Mouse (Mus musculus): Measurements from ENCODE around the gene Ttc30a2.

Ttc30a2 gene

GRCm38 (mm10) chr2:75929786-75930444 lies 48.1 kb downstream of the Ttc30a2 start:
- CTCF ChIA-PET = interaction anchor here (0.6 kb wide), 1 partner anchor 192 kb away, joined by 7 read pairs; no protein-coding TSS in a partner anchor

- CTCF ChIA-PET = interaction anchor here (0.6 kb wide), 1 partner anchor 191 kb away, joined by 7 read pairs; no protein-coding TSS in a partner anchor
Measured at GRCm38 (mm10) chr2:75929141-75929540, 48.8 kb downstream of the Ttc30a2 start.

GRCm38 (mm10) chr2:75928011-75928410 lies 50.0 kb downstream of the Ttc30a2 start:
- CTCF ChIA-PET = interaction anchor here (0.8 kb wide), 1 partner anchor 36 kb away, joined by 3 read pairs; no protein-coding TSS in a partner anchor

GRCm38 (mm10) chr2:75926061-75926460 lies 51.9 kb downstream of the Ttc30a2 start:
- CTCF ChIA-PET = no interaction called here

Measured in spleen, embryonic (tissue).